Mouse (Mus musculus) common myeloid progenitor, adult 5-6 weeks (primary cell): ENCODE measurements around the gene Asic2. TPM values are rescaled to one million over a fixed set of nuclear protein-coding genes. Genes with fewer than 3 reads are reported as not detected.
A peak's percentile ranks its signal among the peaks of the same experiment; 100 is the strongest.

Experiments
- ATAC-seq: replicated peaks from 2 replicates; pipeline ENCODE4 v1.8.0; 2016; ENCODE audit warnings: low read depth, mild to moderate bottlenecking, moderate TSS enrichment, inconsistent platforms; ENCODE audit not compliant: poor library complexity, severe bottlenecking
- total RNA-seq: library from RNA; stranded (forward); fragments of 200-1000, 187-1606 nt; gene quantifications from 2 replicates; pipeline ENCODE4 v1.2.3, GENCODE M21; 2017

Gene Asic2
- total RNA-seq, 1 experiment from 2014 or later = not detected

GRCm38 (mm10) chr11:80851859-80852258, 1116.4 kb downstream of the Asic2 start:
- ATAC-seq = no peak

GRCm38 (mm10) chr11:80848131-80848530, 1120.1 kb downstream of the Asic2 start:
- ATAC-seq = no peak

- ATAC-seq = no peak
Observed at GRCm38 (mm10) chr11:80846115-80846514, 1122.1 kb downstream of the Asic2 start.

GRCm38 (mm10) chr11:80845486-80845885, 1122.8 kb downstream of the Asic2 start:
- no peak for ATAC-seq

- ATAC-seq = no peak
Observed at GRCm38 (mm10) chr11:80843435-80843834, 1124.8 kb downstream of the Asic2 start.

- 0 out of 2 replicates have a peak, but pooled peaks have one; percentile 5 for ATAC-seq
Observed at GRCm38 (mm10) chr11:80838724-80839123, 1129.5 kb downstream of the Asic2 start.

- no peak for ATAC-seq
Observed at GRCm38 (mm10) chr11:80835841-80836240, 1132.4 kb downstream of the Asic2 start.

- no peak for ATAC-seq
Observed at GRCm38 (mm10) chr11:80835395-80835794, 1132.9 kb downstream of the Asic2 start.

Other genes starting within 250 kb of the Asic2 start
- gene 5530401A14Rik, start 107.8 kb downstream of the Asic2 start, total RNA-seq = not detected in 2 replicates
- 2.1 TPM in 1 of 2 replicates, not detected in the other for gene Ccl2, start 67.1 kb upstream of the Asic2 start, total RNA-seq
- not detected in 2 replicates for gene Gm17268, start 70.1 kb upstream of the Asic2 start, total RNA-seq
- not detected in 2 replicates for gene Ccl7, start 77.3 kb upstream of the Asic2 start, total RNA-seq
- gene Ccl11, start 89.4 kb upstream of the Asic2 start, total RNA-seq = not detected in 2 replicates
- gene Ccl12, start 133.4 kb upstream of the Asic2 start, total RNA-seq = not detected in 2 replicates
- gene Ccl8, start 146.7 kb upstream of the Asic2 start, total RNA-seq = not detected in 2 replicates